Mouse (Mus musculus): ENCODE measurements around the gene Lin7c.

GRCm38 (mm10) chr2:109848715-109849114 lies 41.9 kb upstream of the Lin7c start:
- TF ChIP-seq CTCF (IDR thresholded peaks at IDR 0.05; ENCODE audit: borderline replicate concordance, control insufficient read depth, extremely low read depth, insufficient read depth, low read length, poor library complexity) (no peak), POLR2A (IDR thresholded peaks at IDR 0.05; ENCODE audit: control insufficient read depth, extremely low read depth, insufficient read depth, low read length, poor library complexity) (no peak)
